Mouse (Mus musculus): ENCODE results near the gene Skap1.

GRCm38 (mm10) chr11:96618789-96619445 is 154.5 kb downstream of the Skap1 start:
- no peak for TF ChIP-seq EP300 (IDR thresholded peaks at IDR 0.05; ENCODE audit: insufficient read depth, low read depth, low read length)
- no peak for TF ChIP-seq CTCF (IDR thresholded peaks at IDR 0.05)
- TF ChIP-seq POLR2A (IDR thresholded peaks at IDR 0.05; ENCODE audit: insufficient read depth, low read depth, low read length), result no peak
